Mouse (Mus musculus) embryonic fibroblast, embryonic 13.5 days (primary cell): ENCODE data around the gene Slco1b2.

Source experiments
- CTCF ChIP-seq: IDR thresholded peaks from 2 replicates; pipeline ENCODE4 v1.5.1; 2011; ENCODE audit warnings: mild to moderate bottlenecking, control low read depth, low read length, moderate library complexity, borderline replicate concordance; ENCODE audit not compliant: insufficient read depth
- POLR2A ChIP-seq: IDR thresholded peaks from 2 replicates; pipeline ENCODE4 v1.6.1; 2011; ENCODE audit warnings: low read depth, mild to moderate bottlenecking, control low read depth, low read length, moderate library complexity

DNA sequence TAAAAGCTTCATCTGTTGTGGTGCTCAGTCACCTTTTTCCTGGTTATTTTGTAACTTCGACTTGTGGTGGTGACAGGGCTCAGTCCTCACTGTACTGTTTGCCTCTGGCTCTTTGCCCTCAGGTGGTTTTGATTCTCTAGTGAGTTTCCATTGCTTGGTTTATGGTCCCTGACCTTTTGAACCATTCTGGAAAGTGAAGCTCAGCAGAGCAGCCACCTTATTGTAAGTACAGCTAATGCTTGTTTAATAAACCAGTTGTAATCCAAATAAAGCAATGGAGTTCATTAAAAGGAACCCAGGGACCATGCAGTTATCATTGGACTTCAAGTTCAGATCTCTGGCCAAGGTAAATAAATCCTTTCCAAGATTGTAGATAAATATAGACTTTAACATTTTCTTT is 11.3 kb downstream of the Slco1b2 start:
- TF ChIP-seq POLR2A (no peak), CTCF (no peak)
